Mouse (Mus musculus) brain, embryonic 18.5 days (tissue): ENCODE data around the gene Arhgap17.

ENCODE experiments used
- DNase-seq: peaks from one replicate; pipeline ENCODE4 v3.0.0-alpha.2; 2012; ENCODE audit warnings: low read depth, low spot score

Arhgap17 gene

GRCm38 (mm10) chr7:123369759-123370481, at the start of gene Arhgap17, which contains the start of gene Lcmt1:
Gene Arhgap17 (minus strand): TSS chr7:123369915.
Gene Lcmt1 (plus strand): TSS chr7:123369784.
- DNase-seq = peak; percentile 83

DNA sequence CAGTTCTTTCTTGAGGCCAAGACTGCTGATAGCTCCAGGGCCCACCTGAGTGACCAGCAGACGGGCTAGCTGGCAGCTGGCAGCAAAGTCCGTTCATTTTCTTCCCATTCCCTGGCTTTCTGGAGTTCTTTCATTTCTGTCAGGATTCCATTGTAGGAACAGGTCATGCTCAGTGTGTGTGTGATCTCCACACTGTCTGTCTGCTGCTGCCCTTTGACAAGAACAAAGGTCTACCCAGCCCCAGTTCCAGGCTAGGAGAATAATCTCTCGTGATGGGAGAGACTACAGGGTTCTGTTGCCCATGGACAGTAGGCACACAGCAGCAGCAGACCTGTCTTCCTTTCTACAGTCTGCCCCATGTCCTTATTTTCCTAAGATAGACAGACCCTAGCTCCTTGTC, 47.9 kb upstream of the Arhgap17 start:
- DNase-seq = no peak

DNA sequence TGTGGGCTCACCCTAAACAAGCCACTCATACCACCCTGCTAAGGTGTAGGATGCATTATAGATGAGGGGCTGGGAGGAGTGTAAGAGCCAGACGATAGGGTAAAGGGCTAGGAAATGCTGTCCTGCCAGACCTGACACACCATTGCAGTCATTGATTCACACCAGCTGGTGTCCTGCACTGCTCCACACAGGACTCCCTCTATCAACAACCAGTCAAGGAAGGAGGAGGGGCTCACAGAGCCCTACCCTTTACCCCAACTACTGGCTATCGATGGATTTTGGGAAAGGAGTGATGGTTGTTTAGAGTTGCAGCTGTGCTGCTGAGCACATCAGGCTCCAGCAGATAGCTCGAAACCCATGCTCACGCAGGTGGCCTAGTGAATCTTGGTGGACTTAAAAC, 47.1 kb upstream of the Arhgap17 start:
- DNase-seq = no peak

DNA sequence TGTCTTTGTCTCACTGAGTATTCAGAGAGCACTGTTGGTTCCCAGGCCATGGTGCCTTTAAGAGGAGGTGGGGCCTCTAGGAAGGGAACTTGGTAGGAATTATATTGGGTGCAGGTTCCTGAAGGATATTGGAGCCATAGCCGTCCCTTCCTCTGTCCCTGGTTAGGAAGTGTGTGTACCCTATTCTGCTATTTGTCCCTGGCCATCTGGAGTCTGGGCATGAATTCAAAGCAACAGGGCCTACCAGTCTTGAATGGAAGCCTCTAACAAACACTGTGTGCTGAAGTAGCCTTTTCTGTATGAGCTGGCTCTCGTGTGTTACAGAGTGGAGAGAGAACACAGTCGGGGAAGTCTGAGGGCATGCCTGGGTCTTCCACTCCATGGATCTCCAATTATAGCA, 42.4 kb upstream of the Arhgap17 start:
- no peak for DNase-seq

- DNase-seq = no peak
These were observed 41.4 kb upstream of the Arhgap17 start for GRCm38 (mm10) chr7:123411109-123411508.

GRCm38 (mm10) chr7:123410502-123410901, 40.8 kb upstream of the Arhgap17 start:
- no peak for DNase-seq

- DNase-seq = no peak
These were observed 37.3 kb upstream of the Arhgap17 start for GRCm38 (mm10) chr7:123406988-123407387.

DNA sequence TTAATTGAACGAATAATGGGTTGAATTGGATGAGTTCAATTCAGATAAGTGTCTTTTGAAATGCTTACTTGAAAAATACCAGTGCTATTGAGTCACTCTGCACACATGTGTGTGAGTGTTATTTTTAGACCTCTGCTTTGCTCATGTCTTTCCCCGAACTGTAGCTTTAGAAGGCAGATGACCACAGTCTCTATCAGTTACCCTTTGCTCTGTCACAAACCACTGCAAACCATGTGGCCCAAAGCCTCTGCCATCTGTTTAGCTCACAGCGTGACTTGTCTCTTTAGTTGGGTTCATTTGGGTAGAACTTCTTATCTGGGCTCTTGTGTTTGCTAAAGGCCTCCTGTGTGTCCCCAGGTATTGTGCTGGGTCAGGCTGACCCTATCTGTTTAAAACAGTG, 35.9 kb upstream of the Arhgap17 start:
- no peak for DNase-seq

GRCm38 (mm10) chr7:123404198-123404597, 34.5 kb upstream of the Arhgap17 start:
- DNase-seq = no peak

GRCm38 (mm10) chr7:123401121-123401520, 31.4 kb upstream of the Arhgap17 start:
- DNase-seq = no peak

- no peak for DNase-seq
These were observed 29.6 kb upstream of the Arhgap17 start for GRCm38 (mm10) chr7:123399286-123399685.

- peak; percentile 51 for DNase-seq
These were observed 29.1 kb upstream of the Arhgap17 start for GRCm38 (mm10) chr7:123398828-123399227.

- DNase-seq = no peak
These were observed 28.2 kb upstream of the Arhgap17 start for GRCm38 (mm10) chr7:123397931-123398330.

DNA sequence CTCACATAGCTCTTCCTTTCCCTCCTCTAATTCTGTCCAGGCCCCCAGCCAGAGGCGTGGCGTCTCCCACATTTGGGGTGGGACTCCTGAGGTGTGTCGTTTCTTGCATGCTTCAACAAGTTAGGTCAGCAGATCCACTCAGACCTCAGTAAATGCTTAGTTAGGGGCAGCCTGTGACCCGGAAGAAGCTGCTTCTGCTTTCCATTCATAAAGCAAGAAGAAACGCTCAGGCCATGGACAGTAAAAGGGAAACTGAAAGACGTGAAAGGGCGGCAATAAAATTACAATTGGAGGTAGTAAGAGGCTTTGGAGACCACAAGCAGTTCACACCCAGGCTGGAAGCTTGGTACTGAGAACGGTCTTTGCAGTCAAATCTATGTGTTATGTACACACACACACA, 27.7 kb upstream of the Arhgap17 start:
- no peak for DNase-seq

DNA sequence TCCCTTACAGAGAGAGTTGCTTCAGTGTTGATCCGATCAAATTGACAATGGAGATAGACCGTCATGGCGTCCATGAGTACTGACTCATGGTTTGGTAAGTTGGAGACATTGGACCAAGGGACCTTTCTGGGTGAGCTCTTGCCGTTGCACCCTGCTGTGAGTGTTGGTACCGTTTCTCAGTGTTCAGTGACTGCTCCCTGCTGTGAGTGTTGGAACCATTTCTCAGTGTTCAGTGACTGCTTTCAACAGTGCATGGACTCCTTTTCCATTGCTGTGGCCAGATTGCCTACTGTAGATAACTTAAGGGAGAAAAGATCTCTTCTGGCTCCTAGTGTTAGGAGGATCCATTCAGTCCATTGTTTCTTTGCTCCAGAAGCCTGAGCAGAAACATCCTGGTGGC, 27.2 kb upstream of the Arhgap17 start:
- DNase-seq = no peak

- DNase-seq = no peak
These were observed 24.6 kb upstream of the Arhgap17 start for GRCm38 (mm10) chr7:123394271-123394670.

DNA sequence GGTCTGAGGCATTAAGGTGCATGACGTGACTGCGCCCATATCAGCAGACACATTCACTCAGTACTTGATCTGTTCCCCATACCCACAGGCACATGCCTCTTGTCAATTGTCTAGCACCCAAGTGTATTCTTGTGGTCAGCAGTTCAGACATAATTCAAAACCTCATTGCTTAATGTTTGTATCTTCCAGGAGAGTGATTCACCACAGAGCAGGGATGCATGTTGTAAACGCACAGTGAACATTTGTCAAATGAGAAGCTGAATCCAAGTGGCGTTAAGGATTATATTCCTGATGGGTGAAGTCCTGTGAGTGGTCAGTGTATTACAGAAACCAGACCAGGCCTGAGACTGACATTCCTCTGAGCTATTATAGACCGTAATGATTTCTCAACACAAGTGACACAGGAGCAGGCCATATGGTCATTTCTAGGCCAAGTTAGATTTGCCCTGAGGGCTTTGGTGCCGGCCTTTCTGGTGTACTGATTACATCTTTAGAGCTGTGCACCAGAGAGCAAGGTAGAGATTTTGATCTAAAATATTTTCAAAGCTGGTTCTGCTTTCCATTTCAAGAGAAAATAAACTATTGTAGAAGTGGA, 20.1 kb upstream of the Arhgap17 start:
- DNase-seq = no peak

GRCm38 (mm10) chr7:123385693-123386407, 16.1 kb upstream of the Arhgap17 start:
- no peak for DNase-seq

- DNase-seq = peak; percentile 95
These were observed 8.0 kb upstream of the Arhgap17 start for GRCm38 (mm10) chr7:123377443-123378400.

DNA sequence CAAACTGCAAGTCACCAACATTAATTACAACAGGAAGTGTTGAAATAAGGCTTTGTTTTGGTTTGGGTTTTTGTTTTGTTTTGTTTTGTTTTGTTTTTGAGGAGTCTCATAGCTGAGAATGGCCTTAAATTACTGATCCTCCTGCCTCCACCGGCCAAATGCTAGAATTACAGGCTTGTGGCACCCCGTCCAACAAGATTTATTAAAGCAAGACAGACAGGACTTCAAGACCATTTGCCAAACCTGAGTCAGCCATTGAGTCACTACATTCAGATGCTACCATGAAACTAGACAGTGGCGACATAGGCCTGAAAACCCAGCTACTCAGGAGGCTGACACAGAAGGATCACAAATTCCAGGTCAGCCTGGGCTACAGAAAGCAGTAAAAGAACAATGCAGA, 1.8 kb upstream of the Arhgap17 start:
- no peak for DNase-seq

GRCm38 (mm10) chr7:123370700-123371099, 985 bp upstream of the Arhgap17 start:
- no peak for DNase-seq
